Mouse (Mus musculus) thymus, adult 2 months (tissue): ENCODE results near the gene Coa4.

ENCODE experiments used
- CTCF ChIP-seq: fragments of 200-500 bp; IDR thresholded peaks from 2 replicates; pipeline ENCODE4 v1.5.1; 2012; ENCODE audit warnings: mild to moderate bottlenecking, control low read depth, low read length, moderate library complexity, borderline replicate concordance; ENCODE audit not compliant: control insufficient read depth, poor library complexity, insufficient read depth; ENCODE audit errors: extremely low read depth
- POLR2A ChIP-seq: fragments of 200-500 bp; IDR thresholded peaks from 2 replicates; pipeline ENCODE4 v1.6.1; 2012; ENCODE audit warnings: mild to moderate bottlenecking, low read length, control low read depth, moderate library complexity; ENCODE audit not compliant: control insufficient read depth, poor library complexity, insufficient read depth; ENCODE audit errors: extremely low read depth

GRCm38 (mm10) chr7:100508670-100509069 is 28.2 kb upstream of the Coa4 start:
- TF ChIP-seq CTCF (no peak), POLR2A (no peak)
